Mouse (Mus musculus) stomach, embryonic 15.5 days (tissue): ENCODE measurements at regions not wholly inside any gene's neighbourhood (a gene's known extent, or its start where the extent isn't known, plus 50 kb on each side); places are given as distances from the start of the nearest gene placed in this dataset.

Experiments used
- ATAC-seq: fragments of 200-750 bp; cut with Nextera tagmentation; 2 replicates; pipeline ENCODE4 v1.8.0; 2017; ENCODE audit warnings: low read depth, moderate number of reproducible peaks, moderate TSS enrichment; ENCODE audit not compliant: insufficient read depth, low FRiP score
- H3K27ac ChIP-seq: fragments of 300-500 bp; sonication (generic); 2 replicates; pipeline ENCODE4 v1.5.1; 2015; ENCODE audit warnings: mild to moderate bottlenecking, inconsistent platforms
- H3K27me3 ChIP-seq: fragments of 300-500 bp; sonication (generic); replicated peaks from 2 replicates; pipeline ENCODE4 v1.6.1; 2015; ENCODE audit warnings: inconsistent platforms
- H3K36me3 ChIP-seq: fragments of 300-500 bp; sonication (generic); 2 replicates; pipeline ENCODE4 v1.6.1; 2015; ENCODE audit warnings: inconsistent platforms
- H3K4me1 ChIP-seq: fragments of 300-500 bp; sonication (generic); 2 replicates; pipeline ENCODE4 v1.6.1; 2015; ENCODE audit warnings: inconsistent platforms
- H3K4me2 ChIP-seq: fragments of 300-500 bp; sonication (generic); 2 replicates; pipeline ENCODE4 v1.6.1; 2015; ENCODE audit warnings: mild to moderate bottlenecking, inconsistent platforms
- H3K4me3 ChIP-seq: fragments of 300-500 bp; sonication (generic); replicated peaks from 2 replicates; pipeline ENCODE4 v1.5.1; 2015; ENCODE audit warnings: inconsistent platforms
- H3K9ac ChIP-seq: fragments of 300-500 bp; sonication (generic); 2 replicates; pipeline ENCODE4 v1.6.1; 2015; ENCODE audit warnings: inconsistent platforms
- H3K9me3 ChIP-seq: fragments of 300-500 bp; sonication (generic); 2 replicates; pipeline ENCODE4 v1.6.1; 2016; ENCODE audit warnings: inconsistent platforms
- WGBS: fragments of 180-500 bp; shearing (Covaris S2); methylation state at CpG from one replicate; pipeline ENCODE4 v1.1.7; 2015; 5-methylcytosine and 5-hydroxymethylcytosine counted together

- no peaks in the 10 kb centered on the region for H3K9me3 ChIP-seq
- H3K27me3 ChIP-seq = no peaks in the 10 kb centered on the region
- H3K4me1 ChIP-seq = no peaks in the 10 kb centered on the region
- ATAC-seq = no peak
- no peak overlapping the region for H3K4me3 ChIP-seq
- H3K4me2 ChIP-seq = no peak overlapping the region
- no peak overlapping the region for H3K9ac ChIP-seq
- H3K36me3 ChIP-seq = no peaks in the 10 kb centered on the region
- WGBS = 58% methylated on average over 3 of the region's 3 CpGs
- H3K27ac ChIP-seq = no peak overlapping the region
Measured at GRCm38 (mm10) chr10:125164671-125165070, 224.6 kb downstream of the Slc16a7 start.

- Histone ChIP-seq H3K27ac (no peak overlapping the region), H3K4me2 (no peak overlapping the region), H3K36me3 (no peaks in the 10 kb centered on the region), H3K9ac (no peak overlapping the region), H3K4me1 (no peaks in the 10 kb centered on the region), H3K4me3 (no peak overlapping the region), H3K9me3 (no peaks in the 10 kb centered on the region), H3K27me3 (no peaks in the 10 kb centered on the region)
- 35% methylated on average over 5 of the region's 5 CpGs for WGBS
- no peak for ATAC-seq
Measured at GRCm38 (mm10) chr10:125161077-125161476, 228.2 kb downstream of the Slc16a7 start.

- Histone ChIP-seq H3K9me3 (no peaks in the 10 kb centered on the region), H3K4me3 (no peak overlapping the region), H3K27ac (no peak overlapping the region), H3K9ac (no peak overlapping the region), H3K4me2 (no peak overlapping the region), H3K36me3 (no peaks in the 10 kb centered on the region), H3K27me3 (no peaks in the 10 kb centered on the region), H3K4me1 (no peaks in the 10 kb centered on the region)
- ATAC-seq = no peak
- WGBS = 66% methylated on average over 2 of the region's 2 CpGs
Measured at GRCm38 (mm10) chr10:125148753-125149152, 240.5 kb downstream of the Slc16a7 start.

- Histone ChIP-seq H3K9ac (no peak overlapping the region), H3K27me3 (no peaks in the 10 kb centered on the region), H3K27ac (no peak overlapping the region), H3K9me3 (no peaks in the 10 kb centered on the region), H3K36me3 (no peaks in the 10 kb centered on the region), H3K4me1 (no peaks in the 10 kb centered on the region), H3K4me2 (no peak overlapping the region), H3K4me3 (no peak overlapping the region)
- peak; percentile 81 for ATAC-seq
Measured at GRCm38 (mm10) chr10:125147239-125147782, 242.0 kb downstream of the Slc16a7 start.

- no peaks in the 10 kb centered on the region for H3K9me3 ChIP-seq
- 82% methylated on average over 3 of the region's 3 CpGs for WGBS
- no peaks in the 10 kb centered on the region for H3K4me1 ChIP-seq
- H3K9ac ChIP-seq = no peak overlapping the region
- no peak for ATAC-seq
- no peaks in the 10 kb centered on the region for H3K36me3 ChIP-seq
- no peak overlapping the region for H3K4me2 ChIP-seq
- no peak overlapping the region for H3K4me3 ChIP-seq
- H3K27me3 ChIP-seq = no peaks in the 10 kb centered on the region
- no peak overlapping the region for H3K27ac ChIP-seq
Measured at GRCm38 (mm10) chr10:125146365-125146764, 242.9 kb downstream of the Slc16a7 start.

GRCm38 (mm10) chr10:125145809-125146208 is 243.5 kb downstream of the Slc16a7 start:
- WGBS = 69% methylated on average over 4 of the region's 4 CpGs
- Histone ChIP-seq H3K9me3 (no peaks in the 10 kb centered on the region), H3K27me3 (no peaks in the 10 kb centered on the region), H3K27ac (no peak overlapping the region), H3K4me1 (no peaks in the 10 kb centered on the region), H3K4me3 (no peak overlapping the region), H3K4me2 (no peak overlapping the region), H3K36me3 (no peaks in the 10 kb centered on the region), H3K9ac (no peak overlapping the region)
- ATAC-seq = no peak

- Histone ChIP-seq H3K27ac (no peak overlapping the region), H3K4me2 (no peak overlapping the region), H3K27me3 (no peaks in the 10 kb centered on the region), H3K36me3 (no peaks in the 10 kb centered on the region), H3K4me1 (no peaks in the 10 kb centered on the region), H3K9ac (no peak overlapping the region), H3K4me3 (no peak overlapping the region), H3K9me3 (no peaks in the 10 kb centered on the region)
- no peak for ATAC-seq
- 87% methylated on average over 5 of the region's 5 CpGs for WGBS
Measured at GRCm38 (mm10) chr10:125121762-125122161, 267.5 kb downstream of the Slc16a7 start.

- no peaks in the 10 kb centered on the region for H3K4me1 ChIP-seq
- H3K9ac ChIP-seq = no peak overlapping the region
- no peak for ATAC-seq
- no peak overlapping the region for H3K27ac ChIP-seq
- no peak overlapping the region for H3K4me2 ChIP-seq
- no peaks in the 10 kb centered on the region for H3K9me3 ChIP-seq
- no peaks in the 10 kb centered on the region for H3K27me3 ChIP-seq
- WGBS = 16% methylated on average over 1 of the region's 1 CpGs
- no peaks in the 10 kb centered on the region for H3K36me3 ChIP-seq
- no peak overlapping the region for H3K4me3 ChIP-seq
Measured at GRCm38 (mm10) chr10:125114318-125114717, 274.9 kb downstream of the Slc16a7 start.

- 77% methylated on average over 1 of the region's 1 CpGs for whole genome bisulfite sequencing
- no peak overlapping the region for H3K9ac ChIP-seq
- H3K4me1 ChIP-seq = no peaks in the 10 kb centered on the region
- no peaks in the 10 kb centered on the region for H3K27me3 ChIP-seq
- H3K4me3 ChIP-seq = no peak overlapping the region
- no peaks in the 10 kb centered on the region for H3K9me3 ChIP-seq
- H3K4me2 ChIP-seq = no peak overlapping the region
- no peak overlapping the region for H3K27ac ChIP-seq
- no peak for ATAC-seq
- H3K36me3 ChIP-seq = no peaks in the 10 kb centered on the region
Measured at GRCm38 (mm10) chr10:125108986-125109385, 280.3 kb downstream of the Slc16a7 start.

- Histone ChIP-seq H3K4me1 (no peaks in the 10 kb centered on the region), H3K27ac (no peak overlapping the region), H3K4me3 (no peak overlapping the region), H3K4me2 (no peak overlapping the region), H3K9me3 (no peaks in the 10 kb centered on the region), H3K9ac (no peak overlapping the region), H3K27me3 (no peaks in the 10 kb centered on the region), H3K36me3 (no peaks in the 10 kb centered on the region)
- ATAC-seq = no peak
- 88% methylated on average over 2 of the region's 2 CpGs for WGBS
Measured at GRCm38 (mm10) chr10:125084975-125085374, 304.3 kb downstream of the Slc16a7 start.

GRCm38 (mm10) chr10:125072401-125072800 is 316.9 kb downstream of the Slc16a7 start:
- Histone ChIP-seq H3K27me3 (no peaks in the 10 kb centered on the region), H3K36me3 (no peaks in the 10 kb centered on the region), H3K27ac (no peak overlapping the region), H3K4me2 (no peak overlapping the region), H3K4me1 (no peaks in the 10 kb centered on the region), H3K9ac (no peak overlapping the region), H3K4me3 (no peak overlapping the region), H3K9me3 (no peaks in the 10 kb centered on the region)
- WGBS = 76% methylated on average over 5 of the region's 5 CpGs
- no peak for ATAC-seq

- H3K9ac ChIP-seq = no peak overlapping the region
- H3K9me3 ChIP-seq = no peaks in the 10 kb centered on the region
- no peaks in the 10 kb centered on the region for H3K4me1 ChIP-seq
- ATAC-seq = no peak
- H3K27ac ChIP-seq = no peak overlapping the region
- 81% methylated on average over 4 of the region's 4 CpGs for WGBS
- no peaks in the 10 kb centered on the region for H3K36me3 ChIP-seq
- H3K4me2 ChIP-seq = no peak overlapping the region
- H3K27me3 ChIP-seq = no peaks in the 10 kb centered on the region
- no peak overlapping the region for H3K4me3 ChIP-seq
Measured at GRCm38 (mm10) chr10:125070246-125070645, 319.0 kb downstream of the Slc16a7 start.

GRCm38 (mm10) chr10:125039290-125039689 is 350.0 kb downstream of the Slc16a7 start:
- H3K9me3 ChIP-seq = no peaks in the 10 kb centered on the region
- H3K36me3 ChIP-seq = no peaks in the 10 kb centered on the region
- no peaks in the 10 kb centered on the region for H3K4me1 ChIP-seq
- WGBS = 70% methylated on average over 3 of the region's 3 CpGs
- H3K27me3 ChIP-seq = no peaks in the 10 kb centered on the region
- no peak overlapping the region for H3K4me2 ChIP-seq
- no peak overlapping the region for H3K27ac ChIP-seq
- no peak for ATAC-seq
- H3K9ac ChIP-seq = no peak overlapping the region
- H3K4me3 ChIP-seq = no peak overlapping the region
